Mouse (Mus musculus): ENCODE measurements around the gene Lpp. TPM values are rescaled to one million over a fixed set of nuclear protein-coding genes. Genes with fewer than 3 reads are reported as not detected.

The Lpp gene
- total RNA-seq, 4 experiments from 2014 or later: 8.3 to 12.0 (median 10.4) TPM

GRCm38 (mm10) chr16:24791984-24792383 lies 398.7 kb downstream of the Lpp start:
- no peak for DNase-seq (ENCODE audit: low spot score in 2 of 2)

DNA sequence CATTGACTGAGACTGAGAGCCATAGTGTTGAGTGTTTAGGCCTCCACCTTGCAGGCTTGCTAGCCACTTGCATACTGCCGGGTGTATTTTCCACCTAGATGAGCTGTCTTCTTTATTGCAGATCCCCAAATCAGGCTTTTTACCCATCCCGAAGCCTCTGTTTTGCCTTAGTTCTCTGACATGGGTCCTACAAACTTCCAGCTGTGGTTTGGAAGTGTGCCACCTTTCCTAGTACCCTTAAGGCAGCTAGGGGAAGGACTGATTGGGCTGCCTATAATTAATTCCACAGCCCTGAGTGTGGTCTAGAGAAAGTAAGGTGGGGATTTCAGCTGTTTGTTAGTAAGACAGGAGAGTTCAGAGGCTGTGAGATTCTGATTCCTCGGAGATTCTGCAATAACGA lies 399.5 kb downstream of the Lpp start:
- no peak for DNase-seq (ENCODE audit: low spot score in 2 of 2)

- DNase-seq (ENCODE audit: low spot score in 2 of 2): no peak
Observed at GRCm38 (mm10) chr16:24794665-24795064, 401.4 kb downstream of the Lpp start.

GRCm38 (mm10) chr16:24801355-24801754 lies 408.0 kb downstream of the Lpp start:
- no peak for DNase-seq (ENCODE audit: low spot score in 2 of 2)

- no peak for DNase-seq (ENCODE audit: low spot score in 2 of 2)
Observed at GRCm38 (mm10) chr16:24801780-24802179, 408.5 kb downstream of the Lpp start.

GRCm38 (mm10) chr16:24806093-24806492 lies 412.8 kb downstream of the Lpp start:
- DNase-seq (ENCODE audit: low spot score in 2 of 2): no peak

GRCm38 (mm10) chr16:24807565-24807964 lies 414.3 kb downstream of the Lpp start:
- DNase-seq (ENCODE audit: low spot score in 2 of 2): no peak

GRCm38 (mm10) chr16:24809811-24810210 lies 416.5 kb downstream of the Lpp start:
- DNase-seq (ENCODE audit: low spot score in 2 of 2): no peak

DNA sequence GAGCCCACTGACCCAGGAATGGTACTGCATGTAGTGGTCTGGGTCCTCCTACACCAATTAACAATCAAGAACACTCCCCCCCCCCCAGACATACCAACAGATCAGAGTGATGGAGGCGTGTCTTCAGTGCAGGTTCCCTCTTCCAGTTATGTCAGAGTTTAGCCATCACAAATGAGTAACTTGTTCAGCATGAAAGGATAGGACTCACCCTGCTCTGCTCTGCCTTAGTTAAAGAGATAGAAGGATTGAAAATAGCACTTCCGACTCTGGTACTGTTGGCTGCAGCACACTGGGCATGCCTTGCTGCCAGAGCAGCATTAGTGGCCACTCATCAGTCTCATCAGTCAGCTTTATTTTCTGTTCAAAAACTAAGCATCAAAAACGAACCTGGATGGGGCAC lies 423.3 kb downstream of the Lpp start:
- no peak for DNase-seq (ENCODE audit: low spot score in 2 of 2)

DNA sequence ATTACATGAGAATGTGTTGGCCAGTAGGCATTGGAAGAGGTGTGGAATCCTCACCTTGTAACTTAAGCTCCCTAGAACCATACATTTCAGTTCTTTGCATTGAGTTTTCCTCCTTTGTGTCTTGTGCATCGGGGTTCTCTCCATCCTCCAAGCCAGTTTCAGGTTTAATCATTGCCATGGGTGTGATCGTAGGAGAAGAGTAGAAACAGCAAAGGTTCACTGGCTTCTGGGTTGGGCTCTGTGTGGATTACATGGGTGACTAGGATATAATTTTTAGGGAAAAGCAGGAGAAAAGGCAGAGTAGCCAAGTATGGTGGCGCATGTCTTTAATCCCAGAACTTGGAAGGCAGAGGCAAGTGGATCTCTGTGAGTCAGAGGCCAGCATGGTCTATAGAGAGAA lies 424.1 kb downstream of the Lpp start:
- DNase-seq (ENCODE audit: low spot score in 2 of 2): no peak

DNA sequence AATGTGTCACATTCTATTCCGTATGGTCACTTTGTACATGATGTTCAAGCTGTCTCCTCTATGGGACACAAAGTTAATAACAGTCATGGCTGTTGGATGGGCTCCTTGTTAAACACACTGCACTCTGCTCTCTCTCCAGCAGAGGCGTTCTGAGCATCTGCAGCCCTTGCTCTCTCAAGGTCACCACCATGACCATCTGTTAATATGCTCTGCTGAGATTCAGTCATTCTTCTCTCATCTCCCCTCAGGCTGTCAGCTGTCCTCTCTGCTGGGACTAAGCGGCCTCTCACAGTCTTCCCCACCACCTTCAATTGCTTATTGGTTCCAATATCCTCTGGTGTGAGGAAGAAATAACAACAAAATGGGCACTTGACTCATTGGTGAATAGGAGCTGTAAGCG lies 425.8 kb downstream of the Lpp start:
- DNase-seq (ENCODE audit: low spot score in 2 of 2): no peak

GRCm38 (mm10) chr16:24822182-24822875 lies 429.0 kb downstream of the Lpp start:
- DNase-seq (ENCODE audit: low spot score in 2 of 2): no peak

- peak; percentile 40 to 41 for DNase-seq (ENCODE audit: low spot score in 2 of 2)
Observed at GRCm38 (mm10) chr16:24822918-24823317, 429.6 kb downstream of the Lpp start.

GRCm38 (mm10) chr16:24826390-24826789 lies 433.1 kb downstream of the Lpp start:
- no peak for DNase-seq (ENCODE audit: low spot score in 2 of 2)

- no peak for DNase-seq (ENCODE audit: low spot score in 2 of 2)
Observed at GRCm38 (mm10) chr16:24828207-24828803, 435.0 kb downstream of the Lpp start.

DNA sequence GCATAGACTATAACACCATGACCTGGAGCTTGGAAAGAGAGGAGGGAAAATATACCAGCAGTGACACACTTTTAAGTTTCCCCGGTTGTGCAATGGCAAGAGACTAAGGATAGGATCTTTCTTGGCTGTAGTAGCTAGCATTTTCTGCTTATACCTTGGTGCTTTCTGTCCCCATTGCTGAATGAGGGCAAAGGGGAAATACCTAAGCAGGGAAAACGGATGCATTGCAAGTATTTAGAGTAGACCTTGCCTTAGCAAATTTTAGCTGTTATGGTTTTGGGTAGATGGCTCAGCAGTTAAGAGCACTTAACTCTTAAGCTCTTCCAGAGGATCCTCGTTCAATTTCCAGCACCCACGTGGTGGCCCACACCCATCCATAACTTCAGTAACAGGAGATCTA lies 436.6 kb downstream of the Lpp start:
- no peak for DNase-seq (ENCODE audit: low spot score in 2 of 2)

DNA sequence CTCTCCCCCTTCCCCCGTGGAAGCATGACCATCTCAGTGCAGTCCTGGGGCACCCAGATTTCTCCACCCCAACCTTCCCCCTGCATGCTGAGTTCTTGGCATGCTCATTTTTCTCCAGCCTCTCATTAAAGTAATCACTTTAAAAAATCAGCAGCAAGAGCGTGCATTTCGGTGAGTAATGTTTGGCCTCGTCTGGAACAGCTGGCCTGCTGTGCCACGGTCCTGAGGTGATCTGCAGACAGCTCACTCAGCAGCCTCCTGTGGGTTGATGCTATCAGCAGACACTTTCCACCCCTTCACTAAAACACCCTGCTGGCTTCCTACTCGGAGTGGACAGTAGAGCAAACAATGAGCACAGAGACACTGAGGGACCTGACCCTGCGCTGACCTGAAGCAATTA lies 437.6 kb downstream of the Lpp start:
- no peak for DNase-seq (ENCODE audit: low spot score in 2 of 2)

DNA sequence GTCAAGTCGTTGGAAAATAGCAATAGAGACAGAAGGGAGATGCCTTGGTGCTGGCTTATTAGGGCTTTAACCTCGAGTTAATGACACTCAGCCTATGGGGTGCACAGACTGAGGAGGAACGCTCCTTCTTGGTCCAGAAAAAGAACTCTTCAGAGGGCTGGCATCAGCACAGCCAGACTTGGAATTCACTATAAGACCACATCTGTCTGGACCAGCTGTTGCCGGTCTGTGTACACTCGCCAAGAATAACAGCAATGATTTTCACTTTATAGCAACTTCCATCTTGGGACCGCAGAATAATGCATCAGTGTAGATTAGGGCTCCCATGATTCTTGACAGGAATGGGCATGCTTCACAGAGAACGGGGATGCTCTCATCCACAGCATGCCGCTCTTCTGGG lies 439.9 kb downstream of the Lpp start:
- DNase-seq (ENCODE audit: low spot score in 2 of 2): no peak

GRCm38 (mm10) chr16:24834536-24834935 lies 441.2 kb downstream of the Lpp start:
- DNase-seq (ENCODE audit: low spot score in 2 of 2): no peak

DNA sequence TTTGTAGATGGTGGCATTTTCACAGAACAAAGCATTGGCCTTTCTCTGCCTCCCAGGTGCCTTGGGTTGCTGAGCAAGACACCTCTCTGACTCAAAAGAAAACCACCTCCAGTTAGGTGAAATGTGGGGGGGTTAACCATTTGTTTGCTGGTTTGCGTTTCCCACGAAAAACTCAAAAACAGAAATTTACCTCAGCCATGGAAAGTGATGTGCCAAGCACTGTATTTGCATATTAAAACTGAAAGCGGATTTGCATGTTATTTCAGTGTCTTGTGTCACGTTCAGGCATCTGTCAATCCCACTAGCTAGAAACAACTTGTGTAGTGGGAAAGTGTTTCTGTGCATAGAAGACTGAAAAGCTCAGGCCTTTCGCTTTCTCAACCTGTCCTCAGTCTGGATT lies 443.2 kb downstream of the Lpp start:
- no peak for DNase-seq (ENCODE audit: low spot score in 2 of 2)

- no peak for DNase-seq (ENCODE audit: low spot score in 2 of 2)
Observed at GRCm38 (mm10) chr16:24839018-24839417, 445.7 kb downstream of the Lpp start.

DNA sequence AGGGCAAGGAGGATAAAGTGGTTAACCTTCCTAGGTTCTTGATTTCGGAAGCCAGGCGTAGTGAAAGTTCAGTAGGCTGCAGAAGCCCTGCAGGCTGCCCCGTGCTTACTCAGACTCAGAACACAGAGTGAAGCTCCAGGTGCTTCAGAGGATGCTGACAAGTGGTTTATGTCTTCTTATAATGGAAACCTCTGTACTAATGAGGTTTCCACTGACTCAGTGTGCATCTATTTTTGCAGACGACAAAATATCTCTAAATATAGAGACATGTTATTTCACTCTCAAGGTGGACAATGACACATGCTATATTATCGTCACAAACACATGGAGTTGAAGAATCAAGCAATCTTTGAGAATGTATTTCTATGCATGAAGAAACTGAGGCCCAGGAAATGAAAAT lies 446.8 kb downstream of the Lpp start:
- DNase-seq (ENCODE audit: low spot score in 2 of 2): no peak

GRCm38 (mm10) chr16:24846141-24846540 lies 452.8 kb downstream of the Lpp start:
- DNase-seq (ENCODE audit: low spot score in 2 of 2): no peak
